Mouse (Mus musculus) kidney, embryonic 14.5 days (tissue): ENCODE data around the gene Olfr134. TPM values are rescaled to one million over a fixed set of nuclear protein-coding genes. Genes with fewer than 3 reads are reported as not detected.
"Not testable (repeated sequence)": the region's sequence is repeated elsewhere in the genome, so short reads cannot be mapped to it uniquely, and the experiment has no call there.

Experiments
- ATAC-seq: fragments of 200-750 bp; cut with Nextera tagmentation; 2 replicates; pipeline ENCODE4 v1.8.0; 2017; ENCODE audit warnings: moderate number of reproducible peaks, mild to moderate bottlenecking, moderate TSS enrichment, moderate library complexity; ENCODE audit not compliant: low FRiP score, low TSS enrichment
- H3K27ac ChIP-seq: fragments of 300-500 bp; sonication (generic); 2 replicates; pipeline ENCODE4 v1.5.1; 2014; ENCODE audit warnings: low read depth, mild to moderate bottlenecking, low read length, moderate library complexity, mixed read lengths
- H3K27me3 ChIP-seq: fragments of 300-500 bp; sonication (generic); 2 replicates; pipeline ENCODE4 v1.6.1; 2014; ENCODE audit warnings: mild to moderate bottlenecking, low read length; ENCODE audit not compliant: control insufficient read depth, insufficient read depth
- H3K36me3 ChIP-seq: fragments of 300-500 bp; sonication (generic); 2 replicates; pipeline ENCODE4 v1.6.1; 2014; ENCODE audit warnings: low read length, mixed read lengths; ENCODE audit not compliant: control insufficient read depth, insufficient read depth
- H3K4me1 ChIP-seq: fragments of 300-500 bp; sonication (generic); 2 replicates; pipeline ENCODE4 v1.6.1; 2014; ENCODE audit warnings: low read length, mixed read lengths; ENCODE audit not compliant: control insufficient read depth, insufficient read depth
- H3K4me2 ChIP-seq: fragments of 300-500 bp; sonication (generic); replicated peaks from 2 replicates; pipeline ENCODE4 v1.6.1; 2014; ENCODE audit warnings: low read depth, mild to moderate bottlenecking, low read length
- H3K4me3 ChIP-seq: fragments of 300-500 bp; sonication (generic); 2 replicates; pipeline ENCODE4 v1.5.1; 2014; ENCODE audit warnings: mild to moderate bottlenecking, low read length
- H3K9ac ChIP-seq: fragments of 300-500 bp; sonication (generic); 2 replicates; pipeline ENCODE4 v1.6.1; 2014; ENCODE audit warnings: low read depth, mild to moderate bottlenecking, low read length, moderate library complexity
- H3K9me3 ChIP-seq: fragments of 300-500 bp; sonication (generic); 2 replicates; pipeline ENCODE4 v1.6.1; 2016; ENCODE audit warnings: low read length; ENCODE audit not compliant: control insufficient read depth
- WGBS: fragments of 180-500 bp; shearing (Covaris S2); extraction: QIAGEN DNeasy Blood & Tissue Kit; methylation state at CpG from one replicate; pipeline ENCODE4 v1.1.7; 2014; 5-methylcytosine and 5-hydroxymethylcytosine counted together
- polyA plus RNA-seq: library from polyadenylated mRNA; unstranded; fragments of >200 nt; fragmentation: Nextera tagmentation; extraction: Ambion mirVana; gene quantifications from 2 replicates; pipeline ENCODE4 v1.2.1, GENCODE M21; 2014

Olfr134 gene
- polyA plus RNA-seq: not detected in 2 replicates

GRCm38 (mm10) chr17:38171088-38171487 lies at the start of gene Olfr134:
Gene Olfr134 (plus strand): TSS chr17:38171388.
- H3K9ac ChIP-seq: no peak within 1 kb of the TSS
- no peak within 1 kb of the TSS for H3K4me2 ChIP-seq
- H3K27ac ChIP-seq: no peak within 1 kb of the TSS
- WGBS: 79% methylated on average over 3 of the region's 3 CpGs
- no peaks in the 10 kb centered on the region for H3K27me3 ChIP-seq
- H3K4me1 ChIP-seq: no peaks in the 10 kb centered on the region
- no peaks in the 10 kb centered on the region for H3K36me3 ChIP-seq
- 0 out of 2 replicates have a peak, but pooled peaks cover 2% of the 10 kb centered on the region for H3K9me3 ChIP-seq
- ATAC-seq: no peak
- no peak within 1 kb of the TSS for H3K4me3 ChIP-seq

- whole genome bisulfite sequencing: 83% methylated on average over 1 of the region's 1 CpGs
- H3K4me3 ChIP-seq, H3K4me2 ChIP-seq, H3K27me3 ChIP-seq, H3K9me3 ChIP-seq, H3K9ac ChIP-seq, H3K4me1 ChIP-seq, ATAC-seq, H3K36me3 ChIP-seq, H3K27ac ChIP-seq: not testable (repeated sequence)
Measured at GRCm38 (mm10) chr17:38124199-38124598, 47.0 kb upstream of the Olfr134 start.

GRCm38 (mm10) chr17:38125371-38125770 lies 45.8 kb upstream of the Olfr134 start:
- not testable (repeated sequence) for H3K4me2 ChIP-seq, ATAC-seq, H3K27me3 ChIP-seq, H3K9me3 ChIP-seq, H3K4me3 ChIP-seq, H3K27ac ChIP-seq, H3K9ac ChIP-seq, H3K4me1 ChIP-seq, H3K36me3 ChIP-seq
- 68% methylated on average over 3 of the region's 3 CpGs for whole genome bisulfite sequencing

- Histone ChIP-seq H3K36me3 (no peaks in the 10 kb centered on the region), H3K4me1 (no peaks in the 10 kb centered on the region), H3K9me3 (no peaks in the 10 kb centered on the region), H3K4me3 (no peak within 1 kb of the TSS), H3K27ac (no peak within 1 kb of the TSS), H3K9ac (no peak within 1 kb of the TSS), H3K4me2 (no peak within 1 kb of the TSS), H3K27me3 (no peaks in the 10 kb centered on the region)
- no peak for ATAC-seq
- 71% methylated on average over 1 of the region's 1 CpGs for WGBS
Measured at GRCm38 (mm10) chr17:38134426-38134825, 36.8 kb upstream of the Olfr134 start, which contains the start of gene Olfr132. Gene Olfr132 (minus strand): TSS chr17:38134526.

GRCm38 (mm10) chr17:38144981-38145380 lies 26.2 kb upstream of the Olfr134 start, which contains the start of gene Olfr133:
Gene Olfr133 (plus strand): TSS chr17:38145281.
- H3K27ac ChIP-seq: no peak within 1 kb of the TSS
- H3K4me2 ChIP-seq: no peak within 1 kb of the TSS
- H3K27me3 ChIP-seq: no peaks in the 10 kb centered on the region
- no peaks in the 10 kb centered on the region for H3K4me1 ChIP-seq
- H3K9me3 ChIP-seq: no peaks in the 10 kb centered on the region
- no peak within 1 kb of the TSS for H3K9ac ChIP-seq
- no peak for ATAC-seq
- no peak within 1 kb of the TSS for H3K4me3 ChIP-seq
- H3K36me3 ChIP-seq: no peaks in the 10 kb centered on the region
- 79% methylated on average over 2 of the region's 2 CpGs for WGBS

GRCm38 (mm10) chr17:38204035-38204434 lies 32.8 kb downstream of the Olfr134 start, which contains the start of gene Olfr135:
Gene Olfr135 (plus strand): TSS chr17:38204335.
- no peak within 1 kb of the TSS for H3K4me3 ChIP-seq
- no peaks in the 10 kb centered on the region for H3K4me1 ChIP-seq
- H3K4me2 ChIP-seq: no peak within 1 kb of the TSS
- no peak within 1 kb of the TSS for H3K9ac ChIP-seq
- no peaks in the 10 kb centered on the region for H3K36me3 ChIP-seq
- H3K27ac ChIP-seq: no peak within 1 kb of the TSS
- no peaks in the 10 kb centered on the region for H3K9me3 ChIP-seq
- no peaks in the 10 kb centered on the region for H3K27me3 ChIP-seq
- ATAC-seq: no peak
- WGBS: 98% methylated on average over 1 of the region's 1 CpGs

Other genes starting within 250 kb of the Olfr134 start
- gene Olfr761, start 218.3 kb upstream of the Olfr134 start, polyA plus RNA-seq: not detected in 2 replicates
- not detected in 2 replicates for gene Olfr129, start 111.3 kb upstream of the Olfr134 start, polyA plus RNA-seq
- not detected in 2 replicates for gene Olfr130, start 107.5 kb upstream of the Olfr134 start, polyA plus RNA-seq
- gene Olfr131, start 82.7 kb upstream of the Olfr134 start, polyA plus RNA-seq: not detected in 2 replicates
- gene Olfr132, start 36.9 kb upstream of the Olfr134 start, polyA plus RNA-seq: not detected in 2 replicates
- gene Olfr133, start 26.1 kb upstream of the Olfr134 start, polyA plus RNA-seq: not detected in 2 replicates
- not detected in 2 replicates for gene Olfr135, start 32.9 kb downstream of the Olfr134 start, polyA plus RNA-seq
- gene Olfr138, start 89.6 kb downstream of the Olfr134 start, polyA plus RNA-seq: not detected in 2 replicates
- gene Olfr137, start 136.2 kb downstream of the Olfr134 start, polyA plus RNA-seq: not detected in 2 replicates
- gene Olfr136, start 158.4 kb downstream of the Olfr134 start, polyA plus RNA-seq: not detected in 2 replicates
- gene Esp36, start 248.8 kb downstream of the Olfr134 start, polyA plus RNA-seq: not detected in 2 replicates